Mouse (Mus musculus) urinary bladder, adult 2 months (tissue): ENCODE results near the gene Ehd3. TPM values are rescaled to one million over a fixed set of nuclear protein-coding genes. Genes with fewer than 3 reads are reported as not detected.

Experiments used
- DNase-seq: peaks from one replicate; pipeline ENCODE4 v3.0.0; 2022; ENCODE audit warnings: low spot score
- polyA plus RNA-seq: library from polyadenylated mRNA; depleted of rRNA; stranded (reverse); fragments of >200 nt; gene quantifications from 2 replicates; pipeline ENCODE4 v1.2.3, GENCODE M21; 2012; rRNA removed

Gene Ehd3
- polyA plus RNA-seq, result 5.9 and 7.2 TPM in 2 replicates

- DNase-seq, result no peak
These were observed at the start of gene Ehd3 for GRCm38 (mm10) chr17:73803521-73804184. Gene Ehd3 (plus strand): TSS chr17:73804134.

- DNase-seq, result no peak
These were observed 33.0 kb upstream of the Ehd3 start for GRCm38 (mm10) chr17:73770964-73771363.

- no peak for DNase-seq
These were observed 17.2 kb upstream of the Ehd3 start for GRCm38 (mm10) chr17:73786642-73787311.

DNA sequence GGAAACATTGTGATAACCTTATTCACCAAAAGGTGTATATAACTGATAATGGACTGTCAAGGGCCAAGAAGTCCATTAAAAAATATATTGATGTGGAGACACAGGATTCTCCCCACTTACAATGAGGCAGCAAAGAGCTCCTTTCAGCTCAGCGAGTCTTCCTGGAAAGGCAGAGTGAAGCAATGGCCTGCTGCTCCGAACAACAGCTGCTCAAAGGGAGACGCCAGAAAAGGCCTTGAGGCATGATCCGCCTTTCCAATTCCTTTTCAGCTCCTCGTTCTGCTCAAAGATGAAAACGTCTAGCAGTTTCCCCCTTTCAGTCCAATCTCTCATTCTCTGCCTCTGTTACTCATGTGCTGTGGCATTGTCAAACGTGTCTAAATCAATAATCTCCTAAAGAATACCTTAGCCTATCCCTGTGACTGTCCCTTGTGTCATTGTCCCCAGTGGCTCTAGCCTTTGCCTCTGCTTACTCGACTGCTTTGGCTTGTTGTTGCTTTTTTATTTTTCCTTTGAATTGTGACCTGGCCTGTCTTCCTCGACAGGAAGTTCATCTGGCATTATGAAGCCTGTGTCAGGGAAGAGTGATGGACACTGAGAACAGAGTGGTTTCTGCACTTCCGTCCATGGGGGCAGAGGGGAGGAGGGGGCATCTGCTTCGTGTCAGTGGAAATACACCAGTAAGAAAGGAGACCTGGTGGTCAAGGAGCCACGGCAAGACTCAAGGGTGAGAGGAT is 13.5 kb upstream of the Ehd3 start:
- no peak for DNase-seq

DNA sequence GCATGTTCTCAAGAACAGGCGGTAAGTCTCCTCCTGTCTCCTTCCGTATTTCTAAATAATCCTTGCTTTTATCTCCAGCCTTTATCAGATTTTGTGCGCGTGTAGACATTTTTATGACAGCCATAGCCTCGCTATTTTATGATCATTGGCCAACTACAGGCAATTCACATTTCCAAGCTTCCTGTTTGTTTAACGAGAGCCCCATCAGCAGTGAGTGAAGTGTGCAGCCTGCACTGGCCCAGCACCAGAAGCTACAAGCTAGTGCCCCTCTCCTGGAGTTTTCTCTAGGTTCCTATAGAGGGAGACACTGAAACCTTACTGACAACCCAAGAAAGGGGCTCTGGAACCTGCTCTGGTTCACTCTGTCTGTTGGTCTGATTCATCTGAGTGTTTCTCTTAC is 7.1 kb upstream of the Ehd3 start:
- DNase-seq, result no peak

- DNase-seq, result no peak
These were observed 6.2 kb upstream of the Ehd3 start for GRCm38 (mm10) chr17:73797706-73798105.

DNA sequence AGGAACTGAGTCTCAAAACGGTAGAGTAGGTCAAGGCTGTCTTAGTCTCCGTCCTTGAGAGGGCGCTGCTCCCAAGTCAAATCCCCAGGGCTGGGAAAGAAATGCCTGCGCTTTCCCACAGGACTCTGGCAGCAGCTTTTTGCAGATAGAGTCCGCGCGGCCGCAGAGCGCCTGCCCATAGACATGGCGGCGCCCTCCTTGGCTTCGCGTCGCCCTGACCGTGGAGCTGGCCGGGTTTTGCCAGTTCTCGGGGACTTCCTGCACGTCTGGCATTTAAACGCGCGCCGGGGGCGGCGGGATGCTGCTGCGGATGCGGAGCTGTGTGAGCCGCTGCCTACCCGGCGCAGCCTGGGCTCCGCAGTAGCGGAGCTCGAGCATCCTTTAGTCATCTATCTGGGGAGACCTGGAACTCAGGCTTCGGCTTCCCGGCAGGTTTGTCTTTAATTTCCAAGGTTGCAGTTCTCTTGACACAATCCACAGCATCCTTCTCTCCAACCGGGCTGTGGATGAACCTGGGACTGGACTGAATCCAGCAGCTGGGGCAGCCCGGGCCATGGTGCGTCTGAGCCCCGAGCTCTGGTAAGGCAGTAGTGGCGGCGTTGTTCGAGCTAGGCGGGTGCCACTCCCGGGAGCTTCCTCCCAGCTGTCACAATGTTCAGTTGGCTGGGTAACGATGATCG is 798 bp downstream of the Ehd3 start:
- DNase-seq, result peak; percentile 65

- DNase-seq, result no peak
These were observed 2.4 kb downstream of the Ehd3 start for GRCm38 (mm10) chr17:73806331-73806730.

DNA sequence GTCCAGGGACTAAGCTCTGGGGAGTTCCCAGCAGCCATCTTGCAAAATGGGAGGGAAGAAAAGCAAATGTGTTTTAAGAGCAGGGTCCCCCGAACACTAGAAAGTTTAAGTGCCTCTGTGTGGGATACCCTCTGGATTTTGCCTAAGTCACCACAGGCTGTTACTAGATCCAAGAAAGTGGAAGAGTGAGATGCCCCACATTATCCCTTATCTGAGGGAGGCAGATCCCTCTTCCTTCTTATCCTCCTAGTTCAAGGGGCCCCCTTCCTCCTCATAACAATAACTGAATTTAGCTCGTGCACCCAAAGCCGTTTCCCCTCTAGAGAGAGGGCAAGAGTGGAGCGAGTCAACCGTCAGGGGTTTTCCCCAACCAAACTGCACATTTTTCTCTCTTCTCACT is 3.3 kb downstream of the Ehd3 start:
- DNase-seq, result no peak

GRCm38 (mm10) chr17:73808431-73808830 is 4.5 kb downstream of the Ehd3 start:
- no peak for DNase-seq

DNA sequence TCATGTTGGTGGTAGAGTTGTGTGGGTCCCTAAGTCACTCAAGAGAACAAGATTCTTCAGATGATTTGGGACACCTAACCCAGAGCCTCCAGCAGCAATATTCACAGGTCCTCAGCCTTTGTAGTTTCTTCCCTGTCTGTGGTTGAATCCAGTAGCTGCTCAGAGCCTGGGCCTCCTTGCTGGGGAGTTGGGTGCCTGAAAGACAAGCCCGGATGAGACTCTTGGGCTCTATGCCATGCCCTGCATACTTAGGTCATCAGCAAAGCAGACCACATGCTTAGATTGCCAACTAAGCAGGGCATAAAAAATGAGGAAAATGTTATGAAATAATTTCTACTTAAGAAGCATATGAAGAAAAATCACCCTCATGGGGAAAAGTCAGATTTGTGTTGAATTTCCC is 6.9 kb downstream of the Ehd3 start:
- no peak for DNase-seq

DNA sequence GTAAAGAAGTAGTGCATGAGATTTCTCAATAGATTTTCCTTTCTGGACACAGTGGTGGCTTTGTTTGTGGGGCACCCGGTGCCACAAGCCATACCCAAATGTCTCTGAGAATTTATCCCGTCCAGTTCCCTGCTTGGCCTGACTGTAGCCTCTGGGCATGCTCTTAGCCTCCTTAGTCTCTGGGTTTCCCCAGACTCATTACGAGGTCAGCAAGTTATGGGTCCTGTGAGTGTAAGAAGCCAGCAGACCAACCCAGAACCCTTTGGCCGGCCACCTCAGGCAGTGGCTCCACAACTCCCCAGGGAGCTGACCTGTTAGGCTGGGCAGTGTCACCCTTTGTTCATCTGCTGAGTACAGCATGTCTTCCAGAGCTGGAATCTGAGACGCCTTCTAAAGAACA is 7.6 kb downstream of the Ehd3 start:
- no peak for DNase-seq

DNA sequence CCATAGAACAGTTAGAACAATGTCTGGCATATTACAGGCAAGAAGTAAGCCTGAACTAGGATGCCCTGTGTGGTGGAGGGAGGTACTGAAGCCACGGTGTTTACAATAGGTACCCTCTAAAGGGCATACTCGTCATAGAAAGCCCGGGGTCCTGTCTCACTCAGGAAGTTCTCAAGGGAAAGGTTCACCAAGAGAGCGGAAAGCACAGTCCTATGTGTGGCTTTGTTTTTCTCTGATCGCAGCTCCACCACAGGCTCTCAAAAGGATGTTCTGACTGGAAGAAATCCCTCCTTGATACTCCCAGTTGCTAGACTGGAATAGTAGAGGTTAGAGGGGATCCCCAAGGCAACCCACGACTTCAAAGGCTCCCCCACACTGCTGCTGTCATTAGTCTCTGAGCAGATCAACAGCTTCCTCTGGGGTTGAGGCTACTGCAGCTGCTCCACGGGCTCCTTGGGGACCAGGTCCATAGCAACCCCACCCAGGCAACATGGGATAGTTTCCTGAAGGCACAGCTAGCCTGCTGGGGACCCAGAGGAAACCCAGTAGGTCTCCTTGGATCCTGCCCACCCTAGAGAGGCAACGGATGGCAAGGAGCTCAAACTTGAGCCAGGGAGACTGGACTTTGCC is 9.2 kb downstream of the Ehd3 start:
- DNase-seq, result no peak

GRCm38 (mm10) chr17:73814500-73815190 is 10.7 kb downstream of the Ehd3 start:
- no peak for DNase-seq

GRCm38 (mm10) chr17:73817697-73818380 is 13.9 kb downstream of the Ehd3 start:
- DNase-seq, result no peak

DNA sequence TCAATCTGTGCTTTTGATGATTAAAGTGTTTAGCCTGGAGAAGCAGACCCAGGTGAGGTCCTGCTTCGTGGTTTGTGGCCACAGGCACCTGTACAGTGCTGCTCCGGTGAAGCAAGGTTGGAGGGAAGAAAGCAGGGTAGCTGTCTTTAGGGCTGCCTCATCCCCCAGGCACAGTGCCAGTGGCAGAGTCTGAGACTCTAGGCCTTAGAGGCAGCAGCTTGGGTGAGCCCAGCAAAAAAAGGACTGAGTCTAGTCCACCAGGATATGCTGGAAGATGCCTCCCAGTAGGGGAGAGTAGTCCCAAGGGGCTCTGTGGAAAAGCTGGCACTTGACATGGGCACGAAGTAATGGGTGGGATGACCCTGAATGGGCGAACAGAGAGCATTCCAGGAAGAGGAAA is 15.0 kb downstream of the Ehd3 start:
- DNase-seq, result no peak

- no peak for DNase-seq
These were observed 16.8 kb downstream of the Ehd3 start for GRCm38 (mm10) chr17:73820726-73821125.

- no peak for DNase-seq
These were observed 18.3 kb downstream of the Ehd3 start for GRCm38 (mm10) chr17:73822255-73822654.

DNA sequence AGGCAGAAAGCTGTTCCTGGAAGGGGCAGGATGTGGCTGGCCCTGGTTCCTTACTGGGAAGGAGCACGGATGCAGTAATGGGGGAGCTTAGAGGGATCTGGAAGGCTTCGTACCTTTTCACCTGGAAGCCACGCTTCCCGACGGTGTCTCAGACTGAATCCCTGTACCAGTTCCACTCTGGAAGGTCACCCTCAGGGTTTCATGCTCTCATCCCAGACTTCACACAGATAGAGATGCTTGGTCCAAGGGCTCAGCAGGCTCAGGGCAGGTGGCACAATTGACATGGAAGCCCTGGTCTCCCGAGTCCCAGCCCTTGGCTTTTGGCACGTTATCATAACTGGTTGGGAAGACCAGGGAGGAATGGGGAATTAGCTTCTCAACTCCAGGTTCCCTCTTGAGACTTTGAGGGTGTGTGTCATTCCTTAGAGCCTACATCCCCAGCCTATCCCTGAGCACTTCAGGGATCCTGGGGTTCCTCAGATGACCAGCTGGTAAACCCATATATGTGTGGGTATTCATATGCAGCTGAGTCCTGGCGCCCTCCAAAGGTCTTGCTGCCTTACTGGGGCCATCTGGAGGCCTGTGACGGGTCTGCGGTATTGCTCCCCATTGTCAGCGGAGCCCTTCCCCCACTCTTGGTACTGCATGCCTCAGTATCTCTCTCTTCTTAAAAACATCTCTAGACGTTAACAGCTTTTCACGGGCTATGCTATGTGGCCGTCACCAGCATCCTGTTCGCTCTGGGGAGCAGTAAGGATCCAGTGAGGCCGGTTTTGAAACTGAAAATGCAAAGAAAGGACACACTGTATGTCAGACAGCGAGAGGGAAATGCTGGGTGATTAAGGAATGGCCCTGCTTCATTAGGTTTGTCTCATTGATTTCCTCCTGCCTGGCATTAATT is 19.4 kb downstream of the Ehd3 start:
- DNase-seq, result no peak

DNA sequence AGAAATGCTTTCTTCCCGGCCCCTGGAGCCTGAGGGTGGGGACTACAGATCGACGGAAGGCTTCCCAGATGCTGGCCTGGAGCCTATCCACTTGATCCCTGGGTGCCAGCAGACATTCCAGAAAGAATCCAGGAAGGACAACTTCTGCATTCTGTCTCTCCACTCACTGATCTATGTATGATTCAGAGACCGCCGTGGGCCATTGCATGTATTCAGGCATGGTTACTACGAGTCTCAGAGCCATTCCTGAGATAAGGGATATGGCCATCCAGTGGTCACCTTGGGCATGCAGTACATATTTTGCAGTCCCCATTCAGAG is 20.0 kb downstream of the Ehd3 start:
- no peak for DNase-seq
